Mouse (Mus musculus): ENCODE results near the gene Aatf.
A peak's percentile ranks its signal among the peaks of the same experiment; 100 is the strongest.

Aatf gene

DNA sequence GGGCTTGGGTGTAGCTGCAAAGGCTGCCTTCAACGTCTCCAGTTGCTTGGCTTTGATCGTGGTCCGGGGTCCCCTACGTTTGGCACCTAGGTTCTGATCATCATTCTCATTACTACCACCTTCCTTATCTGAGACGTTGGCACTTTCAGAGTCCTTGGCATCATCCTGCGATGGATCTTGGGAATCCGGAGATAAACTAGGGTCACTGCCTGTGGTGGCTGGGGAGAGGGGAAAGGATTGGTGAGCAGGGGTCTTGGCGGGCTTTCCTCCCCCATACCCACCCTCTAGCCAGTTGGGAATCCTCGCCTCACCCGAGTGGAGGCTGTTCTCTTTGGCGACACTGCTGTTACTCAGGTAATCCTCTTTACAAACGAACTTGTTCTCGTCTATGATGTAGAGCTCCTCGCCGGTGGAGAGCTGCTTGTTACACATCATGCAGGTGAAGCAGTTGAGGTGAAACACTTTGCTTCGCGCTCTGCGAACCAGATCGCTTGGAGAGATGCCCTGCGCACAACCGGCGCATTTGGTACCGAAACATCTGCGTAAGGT is 8.5 kb upstream of the Aatf start:
- DNase-seq (ENCODE audit: low read depth) = no peak

DNA sequence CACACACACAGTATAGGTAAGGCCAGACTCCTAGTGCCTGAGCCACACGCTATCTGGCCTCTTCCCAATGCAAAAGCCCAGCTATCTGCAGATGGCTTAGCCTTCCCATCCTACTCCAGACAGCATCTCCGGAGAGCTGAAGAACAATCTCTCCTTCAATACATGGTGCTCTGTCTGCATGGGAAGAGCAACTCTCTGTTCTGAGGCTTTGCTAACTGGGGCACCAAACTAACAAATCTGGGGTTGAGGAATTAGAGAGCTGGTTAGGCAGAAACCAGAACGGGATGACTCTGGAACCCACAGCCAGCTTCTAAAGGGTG is 7.7 kb upstream of the Aatf start:
- no peak for DNase-seq (ENCODE audit: low read depth)

DNA sequence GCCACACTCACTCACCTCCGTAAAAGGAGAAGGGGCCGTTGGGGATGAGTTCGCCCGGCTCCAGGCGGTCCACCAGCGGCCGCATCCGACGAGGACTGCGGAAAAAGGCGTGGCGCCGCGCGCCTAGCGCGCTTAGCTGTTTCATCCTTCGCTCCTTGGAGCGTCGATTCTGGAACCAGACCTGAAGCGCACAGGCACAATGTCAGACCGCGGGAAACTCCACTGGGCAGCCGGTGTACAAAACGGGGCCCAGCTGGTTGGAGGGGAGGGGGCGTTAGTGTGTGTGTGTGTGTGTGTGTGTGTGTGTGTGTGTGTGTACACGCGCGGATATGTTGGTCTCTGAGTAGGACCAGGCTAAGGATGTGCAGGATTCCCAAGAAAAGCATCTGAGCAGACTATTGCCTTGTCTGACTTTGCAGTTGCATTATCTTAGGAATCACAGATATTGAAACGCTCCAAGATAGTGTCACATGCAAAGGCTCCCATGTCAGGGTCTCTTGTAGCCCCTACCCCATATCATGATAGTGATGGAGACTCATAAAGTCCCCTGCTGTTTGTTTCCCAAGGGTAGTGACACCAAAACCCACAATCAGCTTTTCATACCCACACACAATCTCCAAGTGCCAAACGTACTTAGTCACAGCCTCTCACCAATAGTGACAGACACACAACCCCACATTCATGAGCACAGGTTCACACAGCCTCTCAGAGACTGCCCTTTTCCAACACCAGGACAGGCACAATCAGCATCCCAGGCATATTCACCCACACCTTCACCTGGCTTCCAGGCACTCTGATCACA is 7.1 kb upstream of the Aatf start:
- DNase-seq (ENCODE audit: low read depth) = no peak

DNA sequence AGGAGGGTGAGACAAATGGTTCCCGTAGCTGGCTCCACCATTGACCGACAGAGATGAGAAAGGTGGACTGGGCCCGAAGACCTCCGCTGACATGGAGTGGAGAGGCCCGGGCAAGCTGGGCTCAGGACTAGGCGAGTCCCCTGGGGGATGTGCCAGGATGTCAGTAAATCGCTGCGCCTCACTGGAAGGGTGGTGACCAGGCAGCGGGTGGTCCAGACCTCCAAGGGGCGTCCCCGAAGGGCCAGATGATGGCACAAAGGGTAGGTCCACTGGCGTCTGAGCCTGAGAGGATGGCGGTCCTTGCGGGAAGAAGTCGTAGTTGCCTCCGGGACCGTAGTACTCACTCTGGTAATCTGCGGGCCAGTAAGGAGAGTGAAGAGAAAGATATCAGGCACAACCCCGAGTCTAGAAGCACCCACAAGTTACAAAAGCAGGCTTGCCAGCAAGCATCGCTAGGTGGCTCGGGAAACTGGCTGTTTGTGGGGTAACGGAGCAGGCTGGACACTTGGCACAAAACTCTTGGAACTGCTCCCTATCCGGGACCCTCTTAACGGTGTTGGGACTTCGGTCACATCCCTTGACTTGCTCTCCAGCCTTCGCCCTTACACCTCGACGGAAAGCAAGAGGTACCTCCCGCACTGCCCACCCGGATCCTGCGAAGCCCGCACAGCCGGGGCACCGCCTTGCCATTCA is 6.4 kb upstream of the Aatf start:
- no peak for DNase-seq (ENCODE audit: low read depth)

DNA sequence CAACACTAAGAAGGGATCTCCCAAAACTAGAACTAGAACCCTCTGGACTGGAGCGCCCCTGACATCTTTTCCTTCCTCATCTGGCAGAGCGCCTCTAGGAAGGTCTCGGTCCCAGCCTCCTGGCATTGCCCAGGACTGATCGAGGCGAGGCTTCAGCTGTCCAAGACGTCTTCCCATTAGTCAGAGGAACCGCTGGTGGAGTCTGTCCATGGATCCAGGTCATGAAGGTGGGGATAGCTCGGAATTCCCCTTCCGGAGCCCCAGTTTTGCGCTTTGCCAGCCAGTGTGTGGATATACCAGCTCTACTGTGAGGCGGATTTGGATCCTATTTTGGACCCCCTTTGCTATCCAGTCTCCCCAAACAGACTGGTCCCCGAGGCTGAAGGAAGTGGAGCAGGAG is 5.7 kb upstream of the Aatf start:
- DNase-seq (ENCODE audit: low read depth) = no peak

DNA sequence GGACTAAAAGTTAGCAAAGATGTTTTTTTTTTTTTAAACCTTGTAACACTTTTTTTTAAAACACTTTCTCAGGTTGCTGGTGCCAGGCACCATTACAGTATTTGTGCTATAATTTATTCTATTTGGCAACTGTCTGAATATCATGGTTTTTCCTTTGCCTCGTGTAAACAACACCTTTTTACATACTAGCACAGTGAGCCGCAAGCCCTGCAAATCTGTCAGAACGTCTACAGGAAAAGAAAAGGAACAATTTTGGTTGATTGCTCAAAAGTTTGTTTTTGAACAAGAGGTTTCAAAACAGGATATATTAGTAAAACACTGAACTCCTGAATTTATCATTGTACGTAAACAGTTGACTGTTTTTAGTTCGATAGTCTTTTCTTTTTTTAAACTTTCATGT is 4.9 kb upstream of the Aatf start:
- DNase-seq (ENCODE audit: low read depth) = no peak

DNA sequence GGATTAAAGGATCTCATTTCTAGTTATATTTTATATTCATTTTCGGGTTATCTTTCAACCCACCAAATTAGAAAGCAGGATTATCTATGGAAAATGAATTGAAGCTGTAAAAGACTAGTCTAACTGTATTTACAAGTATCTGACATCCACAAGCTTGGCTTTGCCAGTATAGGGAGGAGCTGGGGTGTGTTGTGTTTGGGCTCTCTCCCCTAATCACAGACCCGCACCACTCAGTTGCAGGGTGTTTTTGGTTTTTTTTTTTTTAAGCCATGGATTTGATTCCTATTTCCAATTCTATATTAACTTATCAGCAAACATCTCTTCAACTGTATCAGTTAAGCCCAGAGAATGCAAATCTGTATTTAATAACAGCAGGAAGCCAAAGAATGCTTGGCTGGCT is 4.1 kb upstream of the Aatf start:
- DNase-seq (ENCODE audit: low read depth) = no peak

DNA sequence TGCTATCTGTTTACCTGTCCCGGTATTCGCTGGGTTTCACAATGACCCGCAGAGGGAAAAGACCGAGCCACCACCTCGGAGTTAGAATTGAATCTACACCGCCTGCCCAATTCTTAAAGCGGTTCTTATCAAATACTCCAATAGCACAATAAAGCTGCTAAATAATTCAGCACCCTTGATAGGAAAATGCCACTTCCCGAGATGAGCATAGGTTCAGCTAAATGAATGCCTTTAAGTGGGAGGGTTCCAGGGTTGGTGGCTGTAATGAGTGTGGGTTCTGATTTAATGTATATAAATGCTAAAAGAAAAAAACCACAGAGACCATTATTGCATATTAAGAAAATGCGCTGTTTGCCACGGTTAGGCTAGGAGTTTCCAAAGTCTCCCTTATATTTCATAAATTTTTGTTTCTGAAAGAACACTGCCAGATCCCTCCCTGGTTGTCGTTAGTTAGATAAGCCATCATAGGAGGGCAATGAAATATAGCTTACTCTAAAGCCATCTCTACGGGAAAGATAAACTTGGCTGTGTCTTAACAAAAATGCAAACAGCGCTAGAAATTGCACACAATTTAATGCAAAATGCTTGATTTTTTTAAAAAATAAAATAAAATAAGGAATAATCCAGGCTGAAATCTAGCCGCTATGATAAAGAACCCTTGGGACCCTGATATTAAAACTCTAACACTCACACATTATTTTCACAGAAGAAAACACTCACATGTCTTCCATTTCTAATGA is 3.3 kb upstream of the Aatf start:
- no peak for DNase-seq (ENCODE audit: low read depth)

DNA sequence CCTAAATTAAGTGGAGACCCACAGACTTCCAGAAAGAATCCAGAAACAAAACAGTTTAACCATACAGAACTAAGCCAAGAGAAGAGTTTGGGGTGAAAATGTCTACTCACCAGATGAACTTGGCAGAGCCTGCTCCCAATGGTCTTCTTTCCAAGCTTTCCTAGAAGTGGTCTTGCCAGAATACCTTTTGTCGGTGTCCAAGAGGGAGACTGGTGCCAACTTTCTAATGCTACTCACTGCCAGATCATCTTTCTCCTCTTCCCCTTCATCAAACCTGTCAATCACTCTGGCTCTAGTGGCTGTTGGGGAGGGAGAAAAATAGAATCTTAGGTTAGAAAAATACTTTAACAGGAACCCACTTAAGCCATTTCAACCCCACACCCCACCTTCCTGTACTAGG is 1.3 kb downstream of the Aatf start:
- DNase-seq (ENCODE audit: low read depth) = peak; percentile 13

DNA sequence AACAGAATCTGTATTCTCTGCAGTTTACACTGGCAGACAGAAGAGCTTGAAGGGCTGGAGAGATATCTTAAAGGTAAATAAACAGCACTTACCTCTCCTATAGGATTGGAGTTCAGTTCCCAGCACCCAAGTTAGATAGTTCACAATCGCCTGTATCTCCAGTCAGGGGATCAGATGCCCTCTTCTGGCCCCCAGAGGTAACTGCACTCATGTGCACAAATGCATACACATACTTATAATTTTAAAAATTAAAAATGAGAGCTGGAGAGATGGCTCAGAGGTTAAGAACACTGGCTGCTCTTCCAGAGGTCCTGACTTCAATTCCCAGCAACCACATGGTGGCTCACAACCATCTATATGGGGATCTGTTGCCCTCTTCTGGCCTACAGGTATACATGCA is 9.0 kb downstream of the Aatf start:
- no peak for DNase-seq (ENCODE audit: low read depth)

DNA sequence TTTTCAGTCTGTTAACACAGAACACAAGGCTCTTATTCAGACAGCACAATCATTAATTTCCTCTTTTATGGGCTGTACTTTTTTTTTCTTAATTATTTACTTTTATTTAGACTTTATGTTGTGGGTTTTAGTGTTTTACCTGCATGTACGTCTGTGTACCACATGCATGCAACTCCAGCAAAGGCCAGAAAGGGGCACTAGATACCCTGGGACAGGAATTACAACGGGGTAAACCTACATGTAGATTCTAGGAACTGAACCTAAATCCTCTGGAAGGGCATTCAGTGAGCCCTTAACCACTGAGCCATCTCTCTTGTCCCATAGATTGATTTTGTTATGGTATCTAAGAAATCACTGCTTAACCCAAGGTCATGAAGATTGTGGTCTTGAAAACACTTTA is 15.4 kb downstream of the Aatf start:
- DNase-seq (ENCODE audit: low read depth) = peak; percentile 22

DNA sequence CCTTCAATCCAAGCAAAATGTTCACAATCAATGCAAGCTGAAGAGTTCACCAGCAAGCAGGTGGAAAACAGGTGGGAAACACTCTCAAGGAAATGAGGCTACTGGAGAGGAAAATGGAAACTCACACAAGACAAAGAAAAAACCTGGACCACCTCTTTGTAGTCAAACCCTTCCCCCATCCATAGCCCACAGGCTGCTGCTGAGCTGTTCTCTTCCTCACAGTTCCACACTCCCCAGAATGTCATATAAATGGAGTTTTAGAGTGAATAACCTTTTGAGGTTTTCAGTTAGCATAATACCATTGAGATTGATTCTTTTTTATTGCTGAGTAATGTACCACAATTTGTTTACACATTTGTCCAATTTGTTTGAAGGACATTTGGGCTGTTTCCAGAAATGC is 16.4 kb downstream of the Aatf start:
- DNase-seq (ENCODE audit: low read depth) = no peak

DNA sequence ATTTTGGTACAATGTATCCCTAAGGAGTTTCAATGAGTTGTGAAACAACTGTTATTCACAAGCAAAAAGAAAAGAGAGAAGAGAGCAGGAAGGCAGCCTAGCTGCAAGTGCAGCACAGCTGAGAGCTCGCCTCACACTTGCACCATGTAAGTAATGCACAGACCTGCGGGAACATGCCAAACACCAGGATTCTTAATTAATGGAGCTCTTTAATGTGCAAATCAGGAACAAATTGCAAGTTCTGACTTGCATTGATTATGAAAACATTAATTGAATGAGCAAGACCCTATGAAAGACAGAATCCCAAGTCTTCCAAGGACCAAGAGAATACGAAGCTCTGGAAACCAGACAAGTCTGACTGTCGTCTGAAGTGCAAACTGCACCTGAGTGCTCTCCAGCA is 17.5 kb downstream of the Aatf start:
- DNase-seq (ENCODE audit: low read depth) = no peak

DNA sequence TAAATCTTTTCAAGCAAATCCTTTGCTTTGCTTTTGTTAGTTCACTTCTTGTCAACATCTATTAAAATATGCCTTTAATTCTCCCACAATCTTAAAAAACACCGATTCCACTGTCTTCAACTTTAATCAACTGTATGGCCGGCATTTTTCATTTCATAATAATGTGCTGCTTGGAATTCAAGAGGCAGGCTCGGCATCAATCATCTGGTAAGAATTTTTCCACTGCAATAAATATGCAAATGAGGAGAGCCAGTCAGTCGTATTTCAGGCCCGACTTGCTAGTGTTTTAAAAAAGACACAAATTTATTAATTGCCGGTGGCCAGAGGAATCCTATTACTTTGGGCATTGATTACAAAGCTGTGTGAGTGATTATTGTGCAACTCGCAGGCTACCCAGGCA is 31.7 kb downstream of the Aatf start:
- no peak for DNase-seq (ENCODE audit: low read depth)

DNA sequence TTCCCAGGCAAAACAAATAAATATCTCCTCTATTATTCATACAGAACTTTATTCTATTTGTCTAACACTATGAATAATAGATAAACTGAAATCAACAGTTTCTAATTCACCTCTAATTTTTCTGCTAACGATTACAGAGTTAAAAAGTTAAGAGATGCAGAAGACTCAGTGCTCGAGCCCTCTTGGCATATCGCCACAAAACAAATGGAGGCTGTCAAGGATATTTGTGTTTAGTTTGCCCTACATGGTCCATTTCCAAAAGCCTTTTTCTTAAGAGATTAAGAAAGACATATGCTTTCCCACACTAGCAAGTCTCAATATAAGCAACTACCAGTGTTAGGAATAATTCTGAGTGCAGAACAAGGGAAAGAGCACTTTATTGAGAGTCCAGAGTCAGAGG is 32.9 kb downstream of the Aatf start:
- DNase-seq (ENCODE audit: low read depth) = peak; percentile 60

DNA sequence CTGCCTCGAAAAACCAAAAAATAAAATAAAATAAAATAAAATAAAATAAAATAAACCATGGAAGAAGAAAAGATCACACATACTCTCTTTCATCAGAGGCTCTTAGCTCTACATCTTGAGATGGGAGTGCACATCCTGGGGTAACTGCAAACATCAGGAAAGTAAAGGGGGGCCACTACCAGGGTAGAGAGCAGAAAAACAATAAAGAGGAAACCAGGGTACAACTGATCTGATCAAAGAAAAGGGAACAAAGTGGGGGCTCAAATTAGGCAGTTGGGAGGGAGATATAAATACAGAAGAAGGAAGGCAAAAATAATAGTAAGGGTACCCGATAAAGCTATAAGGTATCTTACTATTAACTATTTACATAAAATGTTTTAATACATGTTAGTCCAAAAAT is 36.7 kb downstream of the Aatf start:
- DNase-seq (ENCODE audit: low read depth) = no peak

DNA sequence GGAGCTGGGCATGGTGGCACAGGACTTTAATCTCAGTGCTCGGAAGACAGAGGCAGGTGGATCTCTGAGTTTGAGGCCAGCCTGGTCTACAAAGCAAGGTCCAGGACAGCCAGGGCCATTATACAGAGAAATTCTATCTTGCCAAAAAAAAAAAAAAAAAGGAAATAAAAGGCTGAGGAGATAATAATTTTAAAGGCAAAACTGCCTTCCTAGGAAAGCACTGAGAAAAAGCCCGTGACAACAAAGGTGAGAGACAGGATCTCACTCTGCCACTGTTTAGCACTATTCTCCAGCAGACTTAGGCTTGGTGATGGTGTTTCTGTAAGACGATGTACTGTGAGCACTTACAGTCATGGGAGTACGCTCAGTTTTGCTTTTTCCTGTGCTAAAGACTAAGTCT is 37.3 kb downstream of the Aatf start:
- no peak for DNase-seq (ENCODE audit: low read depth)

DNA sequence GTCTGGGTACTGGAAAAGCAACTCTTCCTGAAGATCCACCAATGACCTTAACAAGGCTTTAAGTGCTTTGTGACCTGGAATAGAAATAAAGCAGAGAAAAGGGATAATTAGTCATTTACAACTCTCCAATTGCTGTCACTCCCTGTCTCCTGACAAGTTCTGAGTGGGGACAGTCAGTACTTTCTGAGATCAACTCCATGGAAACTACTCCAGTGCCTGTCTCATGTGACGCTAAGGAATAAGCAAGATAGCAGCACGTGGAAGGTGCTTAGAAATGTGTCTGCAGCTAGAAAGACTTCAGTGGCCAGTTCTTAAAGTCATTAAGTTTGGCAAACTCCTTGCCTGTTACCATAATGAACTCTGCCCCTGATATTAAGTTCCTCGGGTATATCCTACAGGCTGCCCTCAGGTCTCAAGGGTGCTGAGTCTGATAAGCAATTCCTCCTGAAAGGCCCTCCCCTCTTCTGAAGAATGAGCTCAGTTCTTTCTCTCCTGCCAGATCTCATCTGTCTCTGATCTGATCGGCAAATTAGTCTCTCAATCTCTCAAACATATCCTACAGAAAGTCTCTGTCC is 40.1 kb downstream of the Aatf start:
- DNase-seq (ENCODE audit: low read depth) = no peak

DNA sequence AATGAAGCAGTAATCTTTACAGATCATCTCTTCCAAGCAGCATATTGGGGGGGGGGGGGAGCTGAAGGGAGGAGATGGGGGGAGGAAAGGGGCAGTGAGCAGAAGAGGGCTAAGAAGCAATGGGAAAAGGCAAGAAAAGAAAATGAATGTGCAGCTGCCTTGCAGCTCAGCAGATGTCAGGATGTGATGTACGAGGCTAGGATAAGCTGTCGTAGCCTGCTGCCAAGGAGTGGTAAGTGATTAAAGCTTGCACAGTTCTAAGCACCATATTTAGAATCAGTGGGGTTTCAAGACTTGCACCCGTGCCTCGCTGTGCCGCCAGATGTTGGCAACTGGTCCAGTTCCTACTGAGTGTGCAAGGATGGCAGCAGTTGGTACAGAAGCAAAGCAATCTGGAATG is 48.8 kb downstream of the Aatf start:
- peak; percentile 2 for DNase-seq (ENCODE audit: low read depth)

DNA sequence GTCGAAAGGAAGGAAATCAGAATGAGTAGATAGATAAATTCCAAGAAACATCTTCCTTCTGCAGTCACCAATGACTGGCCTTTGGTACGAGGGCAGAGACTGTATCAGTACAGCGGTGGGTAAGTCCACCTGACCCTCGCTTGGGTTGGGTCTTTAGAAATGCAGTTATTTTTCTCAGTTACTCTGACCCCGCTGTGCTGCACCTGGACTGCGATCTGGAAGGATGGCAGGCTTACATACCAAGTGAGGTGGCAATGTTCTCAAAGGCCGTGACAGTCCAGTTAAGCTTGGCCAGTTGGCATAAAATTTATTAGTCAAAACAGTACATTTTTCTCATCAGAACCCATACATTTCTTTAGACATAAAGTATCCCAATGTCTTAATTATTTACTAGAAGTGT is 59.4 kb downstream of the Aatf start:
- no peak for DNase-seq (ENCODE audit: low read depth)

DNA sequence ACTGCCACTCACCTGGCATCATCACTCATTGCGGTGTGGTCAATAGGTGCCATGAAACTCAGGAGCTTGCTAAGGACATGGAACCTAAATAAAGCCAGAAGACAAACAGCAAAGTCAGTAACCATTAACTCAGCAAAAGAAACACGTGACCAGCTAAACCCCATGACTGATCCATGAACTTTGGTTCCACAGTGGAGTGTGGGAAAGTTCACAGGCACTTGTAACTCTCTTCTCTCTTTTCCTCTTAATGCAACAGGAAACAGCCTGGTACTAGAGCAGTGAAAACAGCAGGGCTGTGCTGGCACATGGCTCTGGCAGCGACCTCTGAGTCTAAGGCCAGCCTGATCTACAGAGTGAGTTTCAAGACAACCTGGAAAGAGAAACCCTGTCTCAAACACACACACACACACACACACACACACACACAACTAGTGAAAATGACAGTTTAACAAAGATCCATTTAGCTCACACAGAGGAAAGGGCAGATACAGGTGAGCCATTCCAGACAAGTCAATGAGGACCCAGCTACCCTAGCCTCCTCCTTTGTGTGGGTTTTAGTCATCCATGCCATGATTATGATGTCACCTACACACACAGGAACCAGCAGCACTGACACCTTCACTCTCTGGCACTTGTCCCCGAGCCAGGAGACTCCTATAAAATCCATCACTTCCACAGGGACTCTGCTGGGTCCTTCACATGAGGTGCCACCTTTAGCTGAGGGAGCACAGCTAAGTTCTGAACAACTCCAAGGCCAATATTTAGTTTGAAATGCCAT is 70.6 kb downstream of the Aatf start:
- no peak for DNase-seq (ENCODE audit: low read depth)

DNA sequence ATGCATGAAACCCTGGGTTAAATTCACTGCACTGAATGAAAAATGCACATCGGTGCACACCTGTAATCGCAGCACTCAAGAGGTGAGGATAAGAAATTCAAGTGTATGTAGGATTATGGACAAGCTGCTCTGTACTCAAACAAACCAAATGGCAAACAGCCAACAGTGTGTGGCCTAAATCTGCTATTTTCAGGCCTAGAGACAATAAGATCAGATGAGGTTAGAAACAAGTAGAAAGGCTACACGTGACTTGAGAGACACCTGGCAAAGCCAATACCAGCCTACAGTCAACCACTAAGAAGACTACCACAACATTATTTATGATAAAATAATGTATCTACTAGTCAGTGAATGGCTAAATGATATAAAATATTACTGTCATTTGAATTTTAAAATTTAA is 72.9 kb downstream of the Aatf start:
- no peak for DNase-seq (ENCODE audit: low read depth)

Data from NIH3T3 (cell line).